Mouse (Mus musculus): ENCODE data around the gene Cbln3. TPM values are rescaled to one million over a fixed set of nuclear protein-coding genes. Genes with fewer than 3 reads are reported as not detected.

The Cbln3 gene
- total RNA-seq, 2 experiments from 2014 or later, result 0.13 TPM; not detected in 1

GRCm38 (mm10) chr14:55845506-55846294 is 38.5 kb downstream of the Cbln3 start:
- no peak for DNase-seq

DNA sequence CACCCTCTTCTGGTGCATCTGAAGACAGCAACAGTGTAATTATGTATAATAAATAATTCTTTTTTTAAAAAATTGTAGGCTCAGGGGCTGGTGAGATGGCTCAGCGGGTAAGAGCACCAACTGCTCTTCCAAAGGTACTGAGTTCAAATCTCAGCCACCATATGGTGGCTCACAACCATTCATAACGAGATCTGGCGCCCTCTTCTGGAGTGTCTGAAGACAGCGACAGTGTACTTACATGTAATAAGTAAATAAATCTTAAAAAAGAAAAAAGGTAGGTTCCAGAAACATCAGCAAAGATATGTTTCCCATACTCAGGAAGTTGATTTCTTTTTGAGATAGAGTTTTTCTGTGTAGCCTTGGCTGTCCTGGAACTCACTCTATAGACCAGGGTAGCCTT is 41.4 kb downstream of the Cbln3 start:
- DNase-seq, result peak in 1 of 2 experiments; percentile 47

GRCm38 (mm10) chr14:55840853-55841366 is 43.3 kb downstream of the Cbln3 start:
- DNase-seq, result no peak

DNA sequence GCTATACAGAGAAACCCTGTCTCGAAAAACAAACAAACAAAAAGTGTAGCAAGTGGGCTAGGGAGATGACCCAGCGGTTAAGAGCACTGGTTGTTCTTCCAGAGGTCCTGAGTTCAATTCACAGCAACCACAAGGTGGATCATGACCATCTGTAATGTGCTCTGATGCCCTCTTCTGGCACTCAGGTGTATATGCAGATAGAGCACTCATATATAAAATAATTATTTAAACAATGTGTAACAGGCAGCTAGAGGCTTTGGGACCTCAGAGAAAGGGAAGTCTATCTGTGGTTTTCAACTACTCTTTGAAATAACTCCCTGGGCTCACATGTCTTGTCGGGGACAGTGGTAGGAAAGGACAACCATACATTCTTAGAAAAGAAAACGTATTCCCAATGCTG is 45.5 kb downstream of the Cbln3 start:
- no peak for DNase-seq

- DNase-seq, result no peak
These were observed 45.9 kb downstream of the Cbln3 start for GRCm38 (mm10) chr14:55838312-55838711.

GRCm38 (mm10) chr14:55834808-55835533 is 49.2 kb downstream of the Cbln3 start:
- DNase-seq, result no peak

DNA sequence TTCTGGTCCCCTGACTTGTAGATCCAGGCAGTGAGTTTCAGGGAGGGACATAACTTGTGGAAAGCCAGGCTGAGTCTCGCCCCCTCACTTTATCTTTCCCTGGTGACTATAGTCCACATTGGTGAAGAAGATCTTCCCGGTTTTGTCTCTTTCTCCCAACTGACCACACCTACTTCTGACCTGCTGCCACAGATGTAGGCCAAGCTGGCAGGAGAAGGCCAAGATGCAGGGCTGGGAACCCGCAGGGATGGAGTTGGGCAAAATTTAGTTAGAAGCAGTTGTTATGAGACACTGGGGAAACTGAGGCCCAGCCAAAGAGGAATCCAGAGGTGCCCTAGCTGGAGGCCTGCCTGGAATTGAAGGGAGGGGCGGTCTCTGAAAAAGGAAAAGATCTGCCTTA is 51.1 kb downstream of the Cbln3 start:
- DNase-seq, result no peak

GRCm38 (mm10) chr14:55830331-55830730 is 53.9 kb downstream of the Cbln3 start:
- no peak for DNase-seq

DNA sequence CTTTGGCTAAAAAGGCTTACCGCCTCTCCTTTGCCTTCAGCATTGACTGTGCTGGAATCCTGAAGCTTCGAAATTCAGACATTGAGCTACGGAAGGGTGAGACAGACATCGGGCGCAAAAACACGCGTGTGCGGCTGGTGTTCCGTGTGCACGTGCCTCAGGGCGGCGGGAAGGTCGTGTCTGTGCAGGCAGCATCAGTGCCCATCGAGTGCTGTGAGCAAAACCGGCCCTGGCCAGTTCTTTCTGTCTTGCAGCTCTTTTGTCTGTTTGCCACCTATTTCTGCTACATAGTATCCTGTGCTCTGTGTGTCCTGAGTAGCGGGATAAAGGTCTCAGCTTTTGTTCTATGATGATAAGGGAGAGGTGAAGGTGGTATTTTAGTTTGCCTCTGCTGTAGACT is 54.3 kb downstream of the Cbln3 start:
- DNase-seq, result no peak

Other genes with a start within 250 kb of the Cbln3 start
- gene Ipo4, start 248.4 kb downstream of the Cbln3 start, total RNA-seq (2021), result 100 to 1,000 TPM; 112 to 157 TPM
- not detected for gene Gm49378, start 246.5 kb downstream of the Cbln3 start, total RNA-seq (2021)
- 10 to 100 TPM; 83.2 to 98.1 TPM for gene Tm9sf1, start 240.6 kb downstream of the Cbln3 start, total RNA-seq (2021)
- gene Tssk4, start 234.2 kb downstream of the Cbln3 start, total RNA-seq (2021), result 1 to 10 TPM; 1.6 to 1.7 TPM
- 10 to 100 TPM; 43.6 to 76.9 TPM for gene Mdp1, start 223.9 kb downstream of the Cbln3 start, total RNA-seq (2021)
- 10 to 100 TPM; 26.6 to 28.9 TPM for gene Gmpr2, start 212.5 kb downstream of the Cbln3 start, total RNA-seq (2021)
- 100 to 1,000 TPM; 335 to 393 TPM for gene Nedd8, start 212.3 kb downstream of the Cbln3 start, total RNA-seq (2021)
- 10 to 100 TPM; 30.8 to 35.6 TPM for gene Tinf2, start 202.6 kb downstream of the Cbln3 start, total RNA-seq (2021)
- under 1 TPM; 0.26 TPM for gene Tgm1, start 170.5 kb downstream of the Cbln3 start, total RNA-seq (2021)
- 10 to 100 TPM; 17.2 to 25.1 TPM for gene Rabggta, start 162.1 kb downstream of the Cbln3 start, total RNA-seq (2021)
- gene Dhrs1, start 138.7 kb downstream of the Cbln3 start, total RNA-seq (2021), result 10 to 100 TPM; 72.7 to 73.2 TPM
- gene Nop9, start 138.7 kb downstream of the Cbln3 start, total RNA-seq (2021), result 10 to 100 TPM; 17.3 to 20.7 TPM
- gene Cideb, start 125.9 kb downstream of the Cbln3 start, total RNA-seq (2021), result 1 to 10 TPM in 1 of 2 experiments, under 1 TPM in 1; 0.93 to 1.3 TPM
- not detected for gene Ltb4r2, start 123.0 kb downstream of the Cbln3 start, total RNA-seq (2021)
- gene Ltb4r1, start 118.4 kb downstream of the Cbln3 start, total RNA-seq (2021), result under 1 TPM; 0.66 to 0.79 TPM
- 10 to 100 TPM in 1 of 2 experiments, 1 to 10 TPM in 1; 6.7 to 13.8 TPM for gene Adcy4, start 100.3 kb downstream of the Cbln3 start, total RNA-seq (2021)
- 1 to 10 TPM; 4.5 to 5.3 TPM for gene Ripk3, start 95.5 kb downstream of the Cbln3 start, total RNA-seq (2021)
- 10 to 100 TPM; 19.2 to 26.0 TPM for gene Nfatc4, start 61.2 kb downstream of the Cbln3 start, total RNA-seq (2021)
- gene Nynrin, start 30.4 kb downstream of the Cbln3 start, total RNA-seq (2021), result 10 to 100 TPM in 1 of 2 experiments, 1 to 10 TPM in 1; 9.4 to 10.7 TPM
- 10 to 100 TPM; 16.6 to 17.0 TPM for gene Khnyn, start 555 bp upstream of the Cbln3 start, total RNA-seq (2021)
- gene Sdr39u1, start 15.9 kb upstream of the Cbln3 start, total RNA-seq (2021), result 10 to 100 TPM; 51.6 to 73.8 TPM
- gene Cma1, start 60.3 kb upstream of the Cbln3 start, total RNA-seq (2021), result 1 to 10 TPM; 1.9 to 2.7 TPM
- not detected for gene Cma2, start 66.6 kb upstream of the Cbln3 start, total RNA-seq (2021)
- gene Mcpt1, start 133.6 kb upstream of the Cbln3 start, total RNA-seq (2021), result not detected
- not detected for gene Mcpt9, start 146.1 kb upstream of the Cbln3 start, total RNA-seq (2021)
- gene Mcpt2, start 157.6 kb upstream of the Cbln3 start, total RNA-seq (2021), result not detected
- 1 to 10 TPM; 2.2 to 2.8 TPM for gene Mcpt4, start 177.9 kb upstream of the Cbln3 start, total RNA-seq (2021)
- gene Mcpt8, start 200.9 kb upstream of the Cbln3 start, total RNA-seq (2021), result not detected
- not detected for gene Ctsg, start 218.2 kb upstream of the Cbln3 start, total RNA-seq (2021)
- not detected for gene Gzme, start 236.2 kb upstream of the Cbln3 start, total RNA-seq (2021)
- gene Gzmd, start 248.2 kb upstream of the Cbln3 start, total RNA-seq (2021), result not detected